Mouse (Mus musculus): ENCODE data around the gene Rapgef3.

DNA sequence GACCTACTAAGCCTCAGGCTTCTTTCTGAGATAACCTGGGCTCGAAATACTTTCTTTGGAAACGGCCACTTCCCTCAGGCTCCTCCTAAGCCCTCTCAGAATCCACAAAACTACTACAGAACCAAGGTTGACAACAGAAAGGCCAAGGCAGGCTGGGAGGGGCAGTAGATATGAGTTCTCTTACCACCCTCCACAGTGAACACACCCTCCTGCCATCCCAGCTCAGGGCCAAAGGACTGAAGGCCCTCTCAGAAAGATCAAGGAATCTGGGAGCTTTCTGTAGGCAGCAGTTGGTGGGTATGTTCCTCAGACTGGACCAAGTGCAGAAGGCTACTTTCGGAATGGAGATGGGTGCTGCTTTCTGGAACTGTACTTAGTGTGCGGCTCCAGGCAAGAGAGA, 47.5 kb upstream of the Rapgef3 start:
- TF ChIP-seq POLR2A (IDR thresholded peaks at IDR 0.05; ENCODE audit: low read depth, low read length) (no peak), CTCF (conservative IDR thresholded peaks at IDR 0.05 in 1 of 2, IDR thresholded peaks at IDR 0.05 in 1 of 2; ENCODE audit: low read depth in 2 of 2, low read length in 2 of 2) (no peak), BHLHE40 (IDR thresholded peaks at IDR 0.05; ENCODE audit: low read depth, low read length) (no peak), USF2 (conservative IDR thresholded peaks at IDR 0.05; ENCODE audit: low read depth, low read length) (no peak), MXI1 (IDR thresholded peaks at IDR 0.05; ENCODE audit: low read depth, low read length) (no peak), MYC (IDR thresholded peaks at IDR 0.05; ENCODE audit: low read depth, low read length) (no peak), CHD1 (IDR thresholded peaks at IDR 0.05; ENCODE audit: low read depth, low read length) (no peak), SMC3 (IDR thresholded peaks at IDR 0.05; ENCODE audit: low read depth, low read length) (no peak), KAT2A (IDR thresholded peaks at IDR 0.05; ENCODE audit: insufficient replicate concordance, low read length) (no peak), JUND (conservative IDR thresholded peaks at IDR 0.05; ENCODE audit: low read depth, low read length) (no peak)
